Mouse (Mus musculus) retina, adult 2 months (tissue): ENCODE measurements around the gene Ino80e.
"Not testable (repeated sequence)": the region's sequence is repeated elsewhere in the genome, so short reads cannot be mapped to it uniquely, and the experiment has no call there.

ENCODE experiments used
- DNase-seq: peaks from one replicate; pipeline ENCODE4 v3.0.0-alpha.2; 2012; ENCODE audit warnings: low read depth, low spot score

Gene Ino80e

GRCm38 (mm10) chr7:126862147-126862784 lies at the start of gene Ino80e:
TSS of gene Ino80e (minus strand) at chr7:126862377.
- DNase-seq, result peak; percentile 88

- DNase-seq, result no peak
Observed at GRCm38 (mm10) chr7:126905590-126905989, 43.4 kb upstream of the Ino80e start.

GRCm38 (mm10) chr7:126899781-126900180 lies 37.6 kb upstream of the Ino80e start:
- not testable (repeated sequence) for DNase-seq

GRCm38 (mm10) chr7:126898102-126898990 lies 36.2 kb upstream of the Ino80e start:
- DNase-seq, result peak; percentile 88

- no peak for DNase-seq
Observed at GRCm38 (mm10) chr7:126897390-126898101, 35.4 kb upstream of the Ino80e start.

- DNase-seq, result no peak
Observed at GRCm38 (mm10) chr7:126896912-126897311, 34.7 kb upstream of the Ino80e start.

GRCm38 (mm10) chr7:126888852-126889251 lies 26.7 kb upstream of the Ino80e start:
- no peak for DNase-seq

- DNase-seq, result no peak
Observed at GRCm38 (mm10) chr7:126887281-126887680, 25.1 kb upstream of the Ino80e start.

GRCm38 (mm10) chr7:126884286-126885164 lies 22.3 kb upstream of the Ino80e start, which contains the start of gene Taok2:
TSS of gene Taok2 (minus strand) at chr7:126884703.
- DNase-seq, result peak; percentile 87

GRCm38 (mm10) chr7:126883731-126884181 lies 21.6 kb upstream of the Ino80e start:
- no peak for DNase-seq

GRCm38 (mm10) chr7:126881040-126881439 lies 18.9 kb upstream of the Ino80e start:
- no peak for DNase-seq

- DNase-seq, result no peak
Observed at GRCm38 (mm10) chr7:126877239-126877638, 15.1 kb upstream of the Ino80e start.

- DNase-seq, result no peak
Observed at GRCm38 (mm10) chr7:126870520-126870891, 8.3 kb upstream of the Ino80e start.

- DNase-seq, result no peak
Observed at GRCm38 (mm10) chr7:126869780-126870519, 7.8 kb upstream of the Ino80e start.

- no peak for DNase-seq
Observed at GRCm38 (mm10) chr7:126868003-126868402, 5.8 kb upstream of the Ino80e start.

GRCm38 (mm10) chr7:126867534-126867933 lies 5.4 kb upstream of the Ino80e start:
- DNase-seq, result no peak

GRCm38 (mm10) chr7:126863791-126864190 lies 1.6 kb upstream of the Ino80e start:
- DNase-seq, result no peak

- peak; percentile 87 for DNase-seq
Observed at GRCm38 (mm10) chr7:126861429-126862130, 597 bp downstream of the Ino80e start, which contains the start of gene Hirip3. TSS of gene Hirip3 (plus strand) at chr7:126861972.

- no peak for DNase-seq
Observed at GRCm38 (mm10) chr7:126860987-126861386, 1.2 kb downstream of the Ino80e start.
